26 mouse cellular contexts compared by ENCODE assay signal in genomic region chr5:107141375-107141774, GRCm38 (mm10).
"Had no signal": no experiment of that assay in that cellular context is flagged by ENCODE, and none has a peak within 500 bp of the region (broad histone marks: within the 10 kb centered on the region; RNA-seq: fewer than 3 reads in every experiment).

No protein-coding gene starts in this region.

- H3K9ac ChIP-seq: forebrain, postnatal 0 days; heart, embryonic 13.5 days; heart, embryonic 15.5 days; hindbrain, embryonic 13.5 days; hindbrain, embryonic 15.5 days; kidney, embryonic 15.5 days; limb, embryonic 13.5 days; limb, embryonic 15.5 days had no signal

- H3K27me3 ChIP-seq: heart, embryonic 13.5 days; heart, embryonic 15.5 days; kidney, embryonic 15.5 days; limb, embryonic 13.5 days; limb, embryonic 15.5 days had no signal

- H3K36me3 ChIP-seq: hindbrain, embryonic 15.5 days had no signal

- H3K9me3 ChIP-seq: heart, embryonic 13.5 days; heart, embryonic 15.5 days; hindbrain, embryonic 13.5 days; hindbrain, embryonic 15.5 days; kidney, embryonic 15.5 days; limb, embryonic 13.5 days; limb, embryonic 15.5 days had no signal

- DNase-seq: forebrain, postnatal 0 days; gastrocnemius, postnatal 14 days; gastrocnemius, postnatal 36 days; heart, adult 11 months; heart, adult 2 months; heart, postnatal 14 days; heart, postnatal 36 days; kidney, adult 11 months; kidney, adult 2 months; kidney, adult 9 months; kidney, postnatal 14 days; kidney, postnatal 36 days; layer of hippocampus, adult 9-11 months; layer of hippocampus, postnatal 36 days; left cerebral cortex, postnatal 4 days had no signal

- ATAC-seq: forebrain, postnatal 0 days; hindbrain, postnatal 0 days; intestine, embryonic 16.5 days had no signal

- H3K4me3 ChIP-seq: heart, adult 2 months; heart, embryonic 13.5 days; heart, embryonic 15.5 days; hindbrain, embryonic 13.5 days; hindbrain, embryonic 15.5 days; kidney, embryonic 15.5 days; limb, embryonic 13.5 days; limb, embryonic 15.5 days had no signal

- H3K27ac ChIP-seq: heart, adult 2 months; heart, embryonic 13.5 days; heart, embryonic 15.5 days; hindbrain, embryonic 13.5 days; hindbrain, embryonic 15.5 days; hindbrain, postnatal 0 days; kidney, embryonic 15.5 days; kidney, postnatal 0 days; limb, embryonic 13.5 days; limb, embryonic 15.5 days had no signal

- H3K4me2 ChIP-seq: heart, embryonic 11.5 days; heart, embryonic 13.5 days; heart, embryonic 15.5 days; hindbrain, embryonic 13.5 days; hindbrain, embryonic 15.5 days; kidney, embryonic 15.5 days; limb, embryonic 13.5 days; limb, embryonic 15.5 days had no signal
